Mouse (Mus musculus) heart, adult 11 months (tissue): ENCODE measurements around the gene Zfp386.

Experiments
- DNase-seq: peaks from one replicate; pipeline ENCODE4 v3.0.0; 2022

The Zfp386 gene

GRCm38 (mm10) chr12:116094765-116095555, 47.4 kb downstream of the Zfp386 start:
- peak; percentile 76 for DNase-seq

- peak; percentile 84 for DNase-seq
Measured at GRCm38 (mm10) chr12:116096361-116096904, 48.9 kb downstream of the Zfp386 start.

GRCm38 (mm10) chr12:116097166-116097565, 49.6 kb downstream of the Zfp386 start:
- DNase-seq: peak; percentile 62

- peak; percentile 69 for DNase-seq
Measured at GRCm38 (mm10) chr12:116101945-116102344, 54.4 kb downstream of the Zfp386 start.

DNA sequence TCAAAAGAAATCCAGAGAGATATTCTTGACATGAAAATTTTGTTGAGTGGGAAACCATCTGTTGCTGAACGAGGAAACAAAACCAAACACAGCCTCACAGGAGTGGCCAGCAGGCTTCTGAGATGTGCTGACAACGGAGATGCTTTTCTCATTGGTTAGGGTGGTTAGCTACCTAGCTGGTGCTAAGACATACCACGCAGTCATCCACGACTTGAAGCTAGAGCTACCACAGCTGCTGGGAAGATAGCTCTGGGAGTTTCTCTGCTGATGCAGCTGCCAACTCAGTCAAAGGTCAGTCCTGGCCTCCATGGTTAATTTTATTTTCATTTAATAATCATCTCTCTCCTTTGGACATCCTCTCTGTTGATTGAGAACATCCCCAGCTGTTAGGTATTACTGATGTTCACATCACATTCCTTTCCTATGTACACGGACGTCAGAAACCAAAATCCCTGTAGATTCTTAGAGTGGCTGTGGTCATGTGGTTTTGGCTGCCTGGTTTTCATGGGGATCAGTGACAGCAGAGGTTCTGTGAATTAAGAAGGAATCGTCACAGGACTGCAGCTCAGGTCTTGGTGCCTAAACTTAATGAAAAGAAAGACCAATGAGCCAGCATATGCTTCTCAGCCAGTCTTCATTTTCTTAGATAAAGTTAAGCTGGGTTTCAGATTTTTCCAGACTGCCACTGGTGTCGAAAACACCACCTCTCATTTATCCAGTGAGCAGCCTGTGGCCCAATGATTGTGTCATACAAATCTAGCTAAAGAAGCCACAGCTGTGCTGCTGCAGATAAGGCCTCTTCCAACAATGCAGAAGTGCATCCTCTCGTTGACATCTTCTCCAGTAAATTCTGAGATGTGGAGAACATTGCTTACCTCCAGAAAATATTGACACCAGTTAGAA, 62.2 kb downstream of the Zfp386 start:
- DNase-seq: peak; percentile 95

GRCm38 (mm10) chr12:116111007-116111694, 63.6 kb downstream of the Zfp386 start:
- peak; percentile 81 for DNase-seq
